Mouse (Mus musculus) MEL (cell line): ENCODE measurements around the gene Cers5. TPM values are rescaled to one million over a fixed set of nuclear protein-coding genes. Genes with fewer than 3 reads are reported as not detected.

Experiments used
- DNase-seq: peaks from one replicate; pipeline ENCODE4 v3.0.0; 2011; ENCODE audit warnings: low read depth, low spot score
- H3K27ac ChIP-seq: 2 replicates; pipeline ENCODE4 v1.5.1; 2012; ENCODE audit warnings: low read depth, mild to moderate bottlenecking, control low read depth, low read length, moderate library complexity; ENCODE audit not compliant: control insufficient read depth
- H3K27me3 ChIP-seq, 2 experiments: fragments of 150-350 bp in 1 of 2; sonication (generic) in 1 of 2; 2 replicates each; pipeline ENCODE4 v1.6.1; 2012; ENCODE audit warnings: low read length in 2 of 2, mild to moderate bottlenecking in 2 of 2, improper control_type of control experiment in 1 of 2, moderate library complexity in 1 of 2; ENCODE audit not compliant: insufficient read depth in 2 of 2, control insufficient read depth in 1 of 2
- H3K36me3 ChIP-seq, 2 experiments: 2 replicates each; pipeline ENCODE4 v1.6.1; 2012 to 2014; ENCODE audit warnings: low read length in 2 of 2, improper control_type of control experiment in 1 of 2, inconsistent platforms in 1 of 2, mild to moderate bottlenecking in 1 of 2; ENCODE audit not compliant: insufficient read depth in 2 of 2, control insufficient read depth in 1 of 2
- H3K4me1 ChIP-seq, 2 experiments: fragments of 150-350 bp in 1 of 2; sonication (generic) in 1 of 2; 2 replicates each; pipeline ENCODE4 v1.6.1; 2012; ENCODE audit warnings: low read length in 2 of 2, improper control_type of control experiment in 1 of 2, mild to moderate bottlenecking in 1 of 2; ENCODE audit not compliant: insufficient read depth in 2 of 2, control insufficient read depth in 1 of 2
- H3K4me3 ChIP-seq, 2 experiments: fragments of 150-350 bp in 1 of 2; sonication (generic) in 1 of 2; 2 replicates each; pipeline ENCODE4 v1.5.1; 2012; ENCODE audit warnings: low read depth in 2 of 2, low read length in 2 of 2, mild to moderate bottlenecking in 2 of 2, moderate library complexity in 2 of 2, control low read depth in 1 of 2, improper control_type of control experiment in 1 of 2; ENCODE audit not compliant: control insufficient read depth in 1 of 2, insufficient read depth in 1 of 2
- H3K79me2 ChIP-seq: 2 replicates; pipeline ENCODE4 v1.6.1; 2012; ENCODE audit warnings: mild to moderate bottlenecking, low read length, moderate library complexity; ENCODE audit not compliant: control insufficient read depth, poor library complexity, insufficient read depth
- H3K9ac ChIP-seq: 2 replicates; pipeline ENCODE4 v1.6.1; 2012; ENCODE audit warnings: low read depth, mild to moderate bottlenecking, control low read depth, low read length, moderate library complexity; ENCODE audit not compliant: control insufficient read depth, poor library complexity, severe bottlenecking
- H3K9me3 ChIP-seq: fragments of 150-350 bp; sonication (generic); replicated peaks from 2 replicates; pipeline ENCODE4 v1.6.1; 2012; ENCODE audit warnings: mild to moderate bottlenecking, low read length, improper control_type of control experiment, moderate library complexity; ENCODE audit not compliant: insufficient read depth
- CHD1 ChIP-seq: IDR thresholded peaks from 2 replicates; pipeline ENCODE4 v1.6.1; 2012; ENCODE audit warnings: low read depth, mild to moderate bottlenecking, inconsistent platforms, low read length, improper control_type of control experiment
- CHD2 ChIP-seq: IDR thresholded peaks from 2 replicates; pipeline ENCODE4 v1.6.1; 2011; ENCODE audit warnings: low read length, improper control_type of control experiment
- CTCF ChIP-seq, 3 experiments: IDR thresholded peaks in 2 of 3; conservative IDR thresholded peaks in 1 of 3; 2 replicates each; pipeline ENCODE4 v1.5.1; 2011 to 2012; ENCODE audit warnings: low read length in 3 of 3, low read depth in 2 of 3, mild to moderate bottlenecking in 2 of 3, improper control_type of control experiment in 1 of 3, inconsistent platforms in 1 of 3, mixed read lengths in 1 of 3, moderate library complexity in 1 of 3; ENCODE audit not compliant: control insufficient read depth in 1 of 3, insufficient read depth in 1 of 3, poor library complexity in 1 of 3, severe bottlenecking in 1 of 3
- E2F4 ChIP-seq: IDR thresholded peaks from 2 replicates; pipeline ENCODE4 v1.6.1; 2011; ENCODE audit warnings: low read depth, low read length, improper control_type of control experiment, borderline replicate concordance
- ELF1 ChIP-seq: IDR thresholded peaks from 2 replicates; pipeline ENCODE4 v1.6.1; 2014; ENCODE audit warnings: low read depth, mild to moderate bottlenecking, inconsistent platforms, low read length, improper control_type of control experiment, moderate library complexity
- GATA1 ChIP-seq: IDR thresholded peaks from 2 replicates; pipeline ENCODE4 v1.6.1; 2011; ENCODE audit warnings: low read depth, low read length, improper control_type of control experiment
- MAX ChIP-seq: IDR thresholded peaks from 2 replicates; pipeline ENCODE4 v1.6.1; 2011; ENCODE audit warnings: low read length, improper control_type of control experiment
- MEF2A ChIP-seq: IDR thresholded peaks from 2 replicates; pipeline ENCODE4 v1.6.1; 2014; ENCODE audit warnings: low read depth, mild to moderate bottlenecking, inconsistent platforms, low read length, improper control_type of control experiment; ENCODE audit not compliant: poor library complexity, insufficient replicate concordance, severe bottlenecking; ENCODE audit errors: extremely low read depth
- MYB ChIP-seq: IDR thresholded peaks from 2 replicates; pipeline ENCODE4 v1.6.1; 2011; ENCODE audit warnings: mild to moderate bottlenecking, low read depth, low read length, improper control_type of control experiment
- NELFE ChIP-seq: IDR thresholded peaks from 2 replicates; pipeline ENCODE4 v1.6.1; 2011; ENCODE audit warnings: low read depth, low read length, improper control_type of control experiment
- POLR2AphosphoS2 ChIP-seq: IDR thresholded peaks from 2 replicates; pipeline ENCODE4 v1.6.1; 2011; ENCODE audit warnings: low read length, improper control_type of control experiment
- RAD21 ChIP-seq: IDR thresholded peaks from 2 replicates; pipeline ENCODE4 v1.6.1; 2011; ENCODE audit warnings: mild to moderate bottlenecking, low read depth, low read length, improper control_type of control experiment
- RCOR1 ChIP-seq: IDR thresholded peaks from 2 replicates; pipeline ENCODE4 v1.6.1; 2012; ENCODE audit warnings: low read depth, mild to moderate bottlenecking, inconsistent platforms, low read length, improper control_type of control experiment
- SIN3A ChIP-seq: IDR thresholded peaks from 2 replicates; pipeline ENCODE4 v1.6.1; 2012; ENCODE audit warnings: low read length, improper control_type of control experiment, inconsistent platforms
- TCF12 ChIP-seq: IDR thresholded peaks from 2 replicates; pipeline ENCODE4 v1.6.1; 2014; ENCODE audit warnings: low read depth, mild to moderate bottlenecking, inconsistent platforms, low read length, improper control_type of control experiment, moderate library complexity
- ZKSCAN1 ChIP-seq: IDR thresholded peaks from 2 replicates; pipeline ENCODE4 v1.6.1; 2012; ENCODE audit warnings: low read depth, mild to moderate bottlenecking, inconsistent platforms, low read length, improper control_type of control experiment, moderate library complexity
- ZNF384 ChIP-seq: IDR thresholded peaks from 2 replicates; pipeline ENCODE4 v1.6.1; 2012; ENCODE audit warnings: low read depth, mild to moderate bottlenecking, inconsistent platforms, low read length, improper control_type of control experiment
- polyA plus RNA-seq, 2 experiments: library from polyadenylated mRNA; stranded (reverse) in 1 of 2; unstranded in 1 of 2; fragments of >175 nt in 1 of 2; fragments of >200 nt in 1 of 2; gene quantifications; 2 replicates each; pipeline versions ENCODE4 v1.2.1 to v1.2.4; 2012; ENCODE audit warnings: low replicate concordance in 2 of 2, low read depth in 1 of 2; ENCODE audit not compliant: insufficient read length in 2 of 2, insufficient read depth in 1 of 2, missing spikeins in 1 of 2
- total RNA-seq: library from RNA; depleted of rRNA; stranded (reverse); fragments of 300-350 nt; gene quantifications from 2 replicates; pipeline ENCODE4 v1.2.3, GENCODE M21; 2012

Gene Cers5
- total and polyA plus RNA-seq, 3 experiments = 21.8 to 43.5 TPM; not detected in 1

- Histone ChIP-seq H3K9me3 (no peaks in the 10 kb centered on the region), H3K4me1 (0 out of 4 replicates have a peak, but pooled peaks cover 0 to 5% of the 10 kb centered on the region in 2 experiments), H3K79me2 (no peaks in the 10 kb centered on the region), H3K27me3 (no peaks in the 10 kb centered on the region), H3K36me3 (no peaks in the 10 kb centered on the region), H3K4me3 (no peak overlapping the region), H3K27ac (no peak overlapping the region), H3K9ac (no peak overlapping the region)
- TF ChIP-seq MAX (no peak), ZKSCAN1 (no peak), TCF12 (no peak), RCOR1 (no peak), ZNF384 (no peak), NELFE (no peak), CTCF (IDR thresholded peaks at IDR 0.05 in 2 of 3, conservative IDR thresholded peaks at IDR 0.05 in 1 of 3; ENCODE audit: control insufficient read depth in 1 of 3, insufficient read depth in 1 of 3, low read depth in 2 of 3, low read length in 3 of 3, poor library complexity in 1 of 3, severe bottlenecking in 1 of 3) (no peak), RAD21 (no peak), SIN3A (no peak), MYB (no peak), CHD2 (no peak), E2F4 (no peak), CHD1 (no peak), POLR2AphosphoS2 (no peak), GATA1 (no peak), ELF1 (no peak), MEF2A (no peak)
- no peak for DNase-seq
Measured at GRCm38 (mm10) chr15:99817343-99818235, 44.9 kb upstream of the Cers5 start.

GRCm38 (mm10) chr15:99815999-99816398, 43.3 kb upstream of the Cers5 start:
- DNase-seq = no peak
- Histone ChIP-seq H3K27ac (no peak overlapping the region), H3K9ac (no peak overlapping the region), H3K9me3 (no peaks in the 10 kb centered on the region), H3K4me3 (no peak overlapping the region), H3K27me3 (no peaks in the 10 kb centered on the region), H3K79me2 (no peaks in the 10 kb centered on the region), H3K36me3 (no peaks in the 10 kb centered on the region), H3K4me1 (0 out of 4 replicates have a peak, but pooled peaks cover 0 to 5% of the 10 kb centered on the region in 2 experiments)
- TF ChIP-seq RAD21 (peak; percentile 19), CTCF (IDR thresholded peaks at IDR 0.05 in 2 of 3, conservative IDR thresholded peaks at IDR 0.05 in 1 of 3; ENCODE audit: control insufficient read depth in 1 of 3, insufficient read depth in 1 of 3, low read depth in 2 of 3, low read length in 3 of 3, poor library complexity in 1 of 3, severe bottlenecking in 1 of 3) (peak; percentile 54 to 71 (median 70)), ELF1 (no peak), SIN3A (no peak)
